Mouse (Mus musculus): Measurements from ENCODE around the gene Ap1g2.

The Ap1g2 gene

GRCm38 (mm10) chr14:55089199-55089947, 17.0 kb downstream of the Ap1g2 start:
- DNase-seq (ENCODE audit: low read depth, low spot score): no peak

GRCm38 (mm10) chr14:55086009-55086514, 20.3 kb downstream of the Ap1g2 start:
- no peak for DNase-seq (ENCODE audit: low read depth, low spot score)

- DNase-seq (ENCODE audit: low read depth, low spot score): no peak
Observed at GRCm38 (mm10) chr14:55085324-55086008, 20.9 kb downstream of the Ap1g2 start.

GRCm38 (mm10) chr14:55083481-55083880, 22.9 kb downstream of the Ap1g2 start:
- DNase-seq (ENCODE audit: low read depth, low spot score): no peak

- no peak for DNase-seq (ENCODE audit: low read depth, low spot score)
Observed at GRCm38 (mm10) chr14:55081105-55081504, 25.3 kb downstream of the Ap1g2 start.

- no peak for DNase-seq (ENCODE audit: low read depth, low spot score)
Observed at GRCm38 (mm10) chr14:55079214-55079970, 27.0 kb downstream of the Ap1g2 start.

- no peak for DNase-seq (ENCODE audit: low read depth, low spot score)
Observed at GRCm38 (mm10) chr14:55078366-55078989, 27.9 kb downstream of the Ap1g2 start.

GRCm38 (mm10) chr14:55077481-55078365, 28.7 kb downstream of the Ap1g2 start:
- no peak for DNase-seq (ENCODE audit: low read depth, low spot score)

- DNase-seq (ENCODE audit: low read depth, low spot score): no peak
Observed at GRCm38 (mm10) chr14:55076956-55077355, 29.4 kb downstream of the Ap1g2 start.

GRCm38 (mm10) chr14:55076224-55076623, 30.2 kb downstream of the Ap1g2 start:
- DNase-seq (ENCODE audit: low read depth, low spot score): no peak

GRCm38 (mm10) chr14:55074416-55074815, 32.0 kb downstream of the Ap1g2 start:
- no peak for DNase-seq (ENCODE audit: low read depth, low spot score)

GRCm38 (mm10) chr14:55071756-55072155, 34.6 kb downstream of the Ap1g2 start:
- no peak for DNase-seq (ENCODE audit: low read depth, low spot score)

GRCm38 (mm10) chr14:55066042-55066441, 40.4 kb downstream of the Ap1g2 start:
- no peak for DNase-seq (ENCODE audit: low read depth, low spot score)

GRCm38 (mm10) chr14:55065391-55065790, 41.0 kb downstream of the Ap1g2 start:
- DNase-seq (ENCODE audit: low read depth, low spot score): no peak

GRCm38 (mm10) chr14:55064481-55065370, 41.7 kb downstream of the Ap1g2 start:
- DNase-seq (ENCODE audit: low read depth, low spot score): no peak

- DNase-seq (ENCODE audit: low read depth, low spot score): no peak
Observed at GRCm38 (mm10) chr14:55063581-55064381, 42.6 kb downstream of the Ap1g2 start.

GRCm38 (mm10) chr14:55063117-55063516, 43.3 kb downstream of the Ap1g2 start:
- no peak for DNase-seq (ENCODE audit: low read depth, low spot score)

- no peak for DNase-seq (ENCODE audit: low read depth, low spot score)
Observed at GRCm38 (mm10) chr14:55062626-55063025, 43.8 kb downstream of the Ap1g2 start.

- DNase-seq (ENCODE audit: low read depth, low spot score): no peak
Observed at GRCm38 (mm10) chr14:55061845-55062244, 44.5 kb downstream of the Ap1g2 start.
